Mouse (Mus musculus): Measurements from ENCODE around the gene Fam229a.

DNA sequence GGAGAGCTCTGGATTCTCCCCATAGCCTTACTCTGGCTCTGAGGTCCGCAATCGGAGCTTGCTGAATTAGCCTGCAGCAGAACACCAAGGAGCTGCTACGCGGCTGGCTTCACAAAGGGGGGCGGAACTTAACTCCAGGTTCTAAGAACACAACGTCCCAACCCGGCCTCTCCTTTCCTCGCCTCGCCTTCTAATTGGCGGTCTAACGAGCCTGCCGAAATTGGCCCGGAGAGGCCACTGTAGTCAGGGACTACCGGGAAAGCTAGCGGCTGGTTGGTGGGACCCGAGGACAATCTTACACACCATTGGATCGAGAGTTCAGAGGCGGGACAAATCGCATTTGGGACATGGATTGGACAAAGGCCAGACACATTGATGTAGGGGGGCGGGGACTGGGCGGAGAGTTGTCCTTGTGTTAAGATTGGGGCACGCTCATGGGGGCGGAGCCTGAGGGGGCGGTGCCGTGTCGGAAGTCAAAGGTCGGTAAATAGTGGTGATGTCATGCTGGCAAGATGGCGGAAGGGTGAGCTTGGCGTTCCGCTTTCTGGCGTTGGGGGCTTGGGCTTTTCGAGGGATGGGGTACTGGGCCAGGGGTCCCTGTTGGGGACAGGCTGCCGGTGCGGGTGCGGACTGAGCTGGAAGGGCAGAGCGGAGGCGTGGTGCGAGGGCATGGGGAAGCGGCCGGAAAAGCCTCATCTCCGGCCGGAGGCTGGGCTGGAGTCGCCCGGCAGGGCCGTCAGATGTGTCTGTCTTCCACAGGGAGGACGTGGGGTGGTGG is 29.6 kb upstream of the Fam229a start, which contains the start of gene Bsdc1:
- no peak for TF ChIP-seq CTCF (IDR thresholded peaks at IDR 0.05; ENCODE audit: low read depth, low read length)
- TF ChIP-seq POLR2AphosphoS5 (IDR thresholded peaks at IDR 0.05; ENCODE audit: insufficient replicate concordance, low read depth, low read length), result no peak
- no peak for TF ChIP-seq GATA1 (IDR thresholded peaks at IDR 0.05; ENCODE audit: borderline replicate concordance, low read length)
- no peak for TF ChIP-seq TAL1 (conservative IDR thresholded peaks at IDR 0.05; ENCODE audit: low read depth, low read length)
- no peak for TF ChIP-seq GATA2 (IDR thresholded peaks at IDR 0.05; ENCODE audit: borderline replicate concordance, low read depth, low read length)

All from G1E (cell line).